Mouse (Mus musculus) neural tube, embryonic 12.5 days (tissue): ENCODE data around the gene Btbd9. TPM values are rescaled to one million over a fixed set of nuclear protein-coding genes. Genes with fewer than 3 reads are reported as not detected.

Experiments
- ATAC-seq: fragments of 200-750 bp; cut with Nextera tagmentation; 2 replicates; pipeline ENCODE4 v1.8.0; 2017; ENCODE audit warnings: low read depth, mild to moderate bottlenecking, moderate TSS enrichment, moderate library complexity; ENCODE audit not compliant: low FRiP score
- H3K27ac ChIP-seq: fragments of 300-500 bp; sonication (generic); 2 replicates; pipeline ENCODE4 v1.5.1; 2016
- H3K27me3 ChIP-seq: fragments of 300-500 bp; sonication (generic); replicated peaks from 2 replicates; pipeline ENCODE4 v1.6.1; 2016; ENCODE audit warnings: mild to moderate bottlenecking
- H3K36me3 ChIP-seq: fragments of 300-500 bp; sonication (generic); 2 replicates; pipeline ENCODE4 v1.6.1; 2016; ENCODE audit warnings: mild to moderate bottlenecking
- H3K4me1 ChIP-seq: fragments of 300-500 bp; sonication (generic); 2 replicates; pipeline ENCODE4 v1.6.1; 2016
- H3K4me2 ChIP-seq: fragments of 300-500 bp; sonication (generic); replicated peaks from 2 replicates; pipeline ENCODE4 v1.6.1; 2016; ENCODE audit warnings: mild to moderate bottlenecking
- H3K4me3 ChIP-seq: fragments of 300-500 bp; sonication (generic); 2 replicates; pipeline ENCODE4 v1.5.1; 2016
- H3K9ac ChIP-seq: fragments of 300-500 bp; sonication (generic); 2 replicates; pipeline ENCODE4 v1.6.1; 2016; ENCODE audit warnings: mild to moderate bottlenecking
- H3K9me3 ChIP-seq: fragments of 300-500 bp; sonication (generic); 2 replicates; pipeline ENCODE4 v1.6.1; 2016; ENCODE audit warnings: mild to moderate bottlenecking
- WGBS: fragments of 180-500 bp; shearing (Covaris S2); methylation state at CpG from one replicate; pipeline ENCODE4 v1.1.7; 2016; 5-methylcytosine and 5-hydroxymethylcytosine counted together
- polyA plus RNA-seq: library from polyadenylated mRNA; unstranded; fragments of >200 nt; fragmentation: Nextera tagmentation; extraction: Ambion mirVana; gene quantifications from 2 replicates; pipeline ENCODE4 v1.2.1, GENCODE M21; 2016

Btbd9 gene
- polyA plus RNA-seq, 1 experiment from 2014 or later: 88.6 TPM

- 79% methylated on average over 7 of the region's 7 CpGs for WGBS
- Histone ChIP-seq H3K9ac (no peak overlapping the region), H3K9me3 (no peaks in the 10 kb centered on the region), H3K36me3 (no peaks in the 10 kb centered on the region), H3K27ac (no peak overlapping the region), H3K4me3 (no peak overlapping the region), H3K4me2 (no peak overlapping the region), H3K27me3 (no peaks in the 10 kb centered on the region), H3K4me1 (no peaks in the 10 kb centered on the region; the same call in 1 of the 2 replicates)
- ATAC-seq: no peak
These were observed 156.8 kb downstream of the Btbd9 start for GRCm38 (mm10) chr17:30419494-30419893.

DNA sequence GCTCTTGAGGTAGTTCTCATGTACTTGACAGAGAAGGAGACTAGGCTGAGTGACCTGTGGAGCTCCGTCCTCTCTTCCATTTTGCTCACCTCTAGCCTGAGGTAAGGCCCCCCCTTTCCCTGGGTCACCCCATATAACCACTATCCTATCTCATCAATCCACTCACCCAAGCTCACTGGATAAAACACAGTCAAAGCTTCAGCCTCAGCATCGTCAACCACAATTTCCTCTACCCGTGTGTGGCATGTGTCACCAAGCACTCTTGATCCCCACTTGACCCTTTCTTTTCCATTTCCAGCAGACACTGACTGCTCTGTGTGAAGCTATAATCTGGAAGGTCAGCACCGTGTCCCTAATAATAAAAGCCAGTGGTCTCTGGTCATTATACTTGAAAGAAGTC, 157.8 kb downstream of the Btbd9 start:
- no peak overlapping the region for H3K4me2 ChIP-seq
- H3K9ac ChIP-seq: no peak overlapping the region
- H3K27ac ChIP-seq: no peak overlapping the region
- ATAC-seq: no peak
- H3K9me3 ChIP-seq: no peaks in the 10 kb centered on the region
- no peaks in the 10 kb centered on the region for H3K36me3 ChIP-seq
- no peaks in the 10 kb centered on the region; the same call in 1 of the 2 replicates for H3K4me1 ChIP-seq
- 63% methylated on average over 4 of the region's 4 CpGs for WGBS
- no peak overlapping the region for H3K4me3 ChIP-seq
- H3K27me3 ChIP-seq: no peaks in the 10 kb centered on the region

DNA sequence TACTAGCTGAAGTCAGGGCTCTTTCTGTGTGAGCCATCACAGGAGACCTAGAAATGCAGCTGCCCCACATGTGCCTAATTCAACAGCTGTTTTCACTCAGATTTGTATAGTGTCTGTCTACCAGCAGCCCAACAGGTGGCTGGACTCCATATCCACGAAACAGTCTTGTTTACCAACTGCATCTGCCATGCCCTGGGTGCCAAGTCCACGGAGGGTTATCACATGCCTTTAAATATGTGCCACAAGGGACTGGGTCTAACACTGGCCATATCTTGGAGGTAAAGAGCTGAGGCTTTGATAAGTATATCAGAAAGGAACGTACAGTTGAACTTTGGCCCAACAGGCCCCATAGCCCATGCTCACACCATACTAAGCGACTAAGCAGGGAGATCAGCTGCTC, 159.2 kb downstream of the Btbd9 start:
- H3K4me2 ChIP-seq: no peak overlapping the region
- H3K27me3 ChIP-seq: no peaks in the 10 kb centered on the region
- no peaks in the 10 kb centered on the region; the same call in 1 of the 2 replicates for H3K4me1 ChIP-seq
- WGBS: 84% methylated on average over 4 of the region's 4 CpGs
- no peak overlapping the region for H3K4me3 ChIP-seq
- no peak overlapping the region for H3K27ac ChIP-seq
- no peak for ATAC-seq
- H3K9ac ChIP-seq: no peak overlapping the region
- H3K36me3 ChIP-seq: no peaks in the 10 kb centered on the region
- no peaks in the 10 kb centered on the region for H3K9me3 ChIP-seq

GRCm38 (mm10) chr17:30415693-30416092, 160.6 kb downstream of the Btbd9 start:
- no peak overlapping the region for H3K27ac ChIP-seq
- no peak overlapping the region for H3K9ac ChIP-seq
- H3K27me3 ChIP-seq: no peaks in the 10 kb centered on the region
- no peak overlapping the region for H3K4me2 ChIP-seq
- no peak for ATAC-seq
- WGBS: 94% methylated on average over 3 of the region's 3 CpGs
- no peaks in the 10 kb centered on the region; the same call in 1 of the 2 replicates for H3K4me1 ChIP-seq
- H3K9me3 ChIP-seq: no peaks in the 10 kb centered on the region
- no peak overlapping the region for H3K4me3 ChIP-seq
- H3K36me3 ChIP-seq: no peaks in the 10 kb centered on the region

- Histone ChIP-seq H3K27me3 (no peaks in the 10 kb centered on the region), H3K4me3 (no peak overlapping the region), H3K9me3 (no peaks in the 10 kb centered on the region), H3K4me2 (no peak overlapping the region), H3K36me3 (no peaks in the 10 kb centered on the region), H3K9ac (no peak overlapping the region), H3K4me1 (no peaks in the 10 kb centered on the region), H3K27ac (no peak overlapping the region)
- 90% methylated on average over 3 of the region's 3 CpGs for WGBS
- no peak for ATAC-seq
These were observed 163.3 kb downstream of the Btbd9 start for GRCm38 (mm10) chr17:30412991-30413390.

DNA sequence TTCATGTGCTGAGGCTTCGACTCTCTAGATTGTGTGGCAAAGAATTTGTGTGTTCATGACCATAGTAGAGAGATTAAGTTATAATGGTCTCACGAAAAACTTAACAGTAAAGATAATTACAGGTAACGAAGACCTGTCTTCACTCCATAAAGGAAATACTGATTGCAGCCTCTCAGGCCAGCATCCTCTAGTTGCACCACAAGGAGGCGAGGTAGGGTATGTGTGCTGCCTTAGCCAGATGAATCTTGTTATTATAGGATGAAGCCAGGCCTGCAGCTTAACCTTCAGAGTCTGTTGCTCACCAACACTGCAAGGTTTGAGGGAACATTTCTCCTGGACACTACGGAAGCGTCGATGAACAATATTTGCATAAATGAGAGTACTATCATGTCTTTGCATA, 170.3 kb downstream of the Btbd9 start:
- H3K36me3 ChIP-seq: no peaks in the 10 kb centered on the region
- no peaks in the 10 kb centered on the region for H3K9me3 ChIP-seq
- no peak overlapping the region for H3K4me3 ChIP-seq
- ATAC-seq: no peak
- no peaks in the 10 kb centered on the region for H3K4me1 ChIP-seq
- no peaks in the 10 kb centered on the region for H3K27me3 ChIP-seq
- 94% methylated on average over 7 of the region's 7 CpGs for WGBS
- H3K9ac ChIP-seq: no peak overlapping the region
- H3K4me2 ChIP-seq: no peak overlapping the region
- H3K27ac ChIP-seq: no peak overlapping the region

DNA sequence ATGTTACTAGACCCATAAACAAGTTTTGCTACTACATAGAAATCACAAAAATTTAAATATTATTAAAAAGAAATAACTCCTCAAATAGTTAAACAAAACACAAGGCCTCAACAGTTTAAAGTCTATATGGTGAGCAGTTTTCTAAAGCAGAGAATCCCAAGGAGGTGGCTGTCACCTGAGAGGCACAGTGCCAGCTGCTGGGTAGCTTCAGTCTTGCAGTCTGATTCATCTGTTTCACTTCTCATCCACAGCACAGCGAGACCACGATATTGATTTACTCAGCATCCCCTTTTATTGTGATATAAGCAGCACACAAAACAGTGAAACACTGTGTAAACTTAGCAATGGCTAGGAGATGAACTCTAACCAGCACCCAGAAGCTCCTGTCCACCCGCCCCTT, 173.4 kb downstream of the Btbd9 start:
- ATAC-seq: no peak
- 94% methylated on average over 3 of the region's 3 CpGs for WGBS
- H3K27me3 ChIP-seq: no peaks in the 10 kb centered on the region
- no peak overlapping the region for H3K4me3 ChIP-seq
- H3K9me3 ChIP-seq: no peaks in the 10 kb centered on the region
- H3K27ac ChIP-seq: no peak overlapping the region
- no peak overlapping the region for H3K9ac ChIP-seq
- H3K4me2 ChIP-seq: no peak overlapping the region
- H3K36me3 ChIP-seq: no peaks in the 10 kb centered on the region
- no peaks in the 10 kb centered on the region for H3K4me1 ChIP-seq

DNA sequence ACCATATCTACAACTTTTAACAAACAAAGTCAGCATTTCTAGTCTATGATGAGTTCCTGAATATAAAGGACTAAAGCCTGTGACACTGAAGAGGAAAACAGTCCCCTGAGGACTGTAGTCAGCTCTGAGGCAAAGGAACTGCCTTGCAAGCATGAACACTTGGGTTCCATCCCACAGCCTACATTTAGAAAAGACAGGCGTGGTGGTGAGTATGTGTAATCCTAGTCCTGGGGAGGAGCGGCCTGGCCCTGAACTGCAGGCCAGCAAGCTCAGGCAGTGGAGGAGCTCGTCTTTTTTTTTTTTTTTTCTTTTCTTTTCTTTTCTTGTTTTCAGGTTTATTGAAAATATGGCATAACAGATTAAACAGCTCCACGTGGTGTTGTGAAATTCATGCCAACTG, 181.0 kb downstream of the Btbd9 start:
- H3K36me3 ChIP-seq: no peaks in the 10 kb centered on the region
- H3K9me3 ChIP-seq: no peaks in the 10 kb centered on the region
- H3K4me3 ChIP-seq: no peak overlapping the region
- H3K9ac ChIP-seq: no peak overlapping the region
- 93% methylated on average over 4 of the region's 4 CpGs for WGBS
- H3K27ac ChIP-seq: no peak overlapping the region
- H3K4me2 ChIP-seq: no peak overlapping the region
- H3K4me1 ChIP-seq: no peaks in the 10 kb centered on the region
- H3K27me3 ChIP-seq: no peaks in the 10 kb centered on the region
- ATAC-seq: no peak

DNA sequence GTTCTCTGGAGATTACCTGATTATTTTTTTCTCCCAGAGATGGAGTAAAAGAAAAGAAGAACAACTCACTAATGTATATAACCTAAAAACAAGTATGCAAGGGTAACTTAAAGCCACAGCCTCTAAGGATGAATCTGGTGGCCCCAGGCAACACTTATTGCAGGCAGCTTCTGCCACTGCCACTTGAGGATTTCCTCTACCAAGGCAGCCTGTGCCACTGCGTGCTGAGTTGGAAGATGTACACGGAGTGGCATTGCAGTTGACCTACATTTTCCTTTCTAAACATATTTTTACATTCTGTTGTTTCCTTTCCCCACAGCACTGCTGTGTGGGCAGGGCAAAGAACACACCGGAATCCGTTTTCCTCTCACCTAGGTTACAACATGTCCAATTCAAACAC, 184.3 kb downstream of the Btbd9 start:
- Histone ChIP-seq H3K27ac (no peak overlapping the region), H3K36me3 (no peaks in the 10 kb centered on the region), H3K4me2 (no peak overlapping the region), H3K27me3 (no peaks in the 10 kb centered on the region), H3K9me3 (no peaks in the 10 kb centered on the region), H3K4me1 (no peaks in the 10 kb centered on the region), H3K4me3 (no peak overlapping the region), H3K9ac (no peak overlapping the region)
- 94% methylated on average over 4 of the region's 4 CpGs for WGBS
- ATAC-seq: no peak

DNA sequence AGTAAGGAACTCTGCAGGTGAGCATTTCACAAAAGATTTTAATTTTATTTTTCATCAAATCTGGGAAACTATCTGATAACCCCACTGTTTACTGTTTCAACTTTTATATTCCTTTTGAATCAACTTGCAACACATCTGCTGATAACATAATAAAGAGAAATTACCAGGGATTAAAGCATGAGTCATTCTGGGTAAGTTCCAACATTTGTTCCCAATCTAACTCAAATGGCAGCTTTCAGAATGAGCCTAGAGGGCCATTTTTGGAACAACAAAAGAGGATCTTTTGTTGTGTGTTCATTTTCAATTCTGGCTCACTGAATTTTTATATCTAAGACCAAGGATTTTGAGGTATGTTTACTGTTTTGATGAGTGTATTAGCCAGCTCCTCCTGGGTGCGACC, 185.1 kb downstream of the Btbd9 start:
- Histone ChIP-seq H3K4me2 (no peak overlapping the region), H3K4me1 (no peaks in the 10 kb centered on the region), H3K27ac (no peak overlapping the region), H3K27me3 (no peaks in the 10 kb centered on the region), H3K36me3 (no peaks in the 10 kb centered on the region), H3K9ac (no peak overlapping the region), H3K4me3 (no peak overlapping the region), H3K9me3 (no peaks in the 10 kb centered on the region)
- 96% methylated on average over 1 of the region's 1 CpGs for WGBS
- no peak for ATAC-seq

DNA sequence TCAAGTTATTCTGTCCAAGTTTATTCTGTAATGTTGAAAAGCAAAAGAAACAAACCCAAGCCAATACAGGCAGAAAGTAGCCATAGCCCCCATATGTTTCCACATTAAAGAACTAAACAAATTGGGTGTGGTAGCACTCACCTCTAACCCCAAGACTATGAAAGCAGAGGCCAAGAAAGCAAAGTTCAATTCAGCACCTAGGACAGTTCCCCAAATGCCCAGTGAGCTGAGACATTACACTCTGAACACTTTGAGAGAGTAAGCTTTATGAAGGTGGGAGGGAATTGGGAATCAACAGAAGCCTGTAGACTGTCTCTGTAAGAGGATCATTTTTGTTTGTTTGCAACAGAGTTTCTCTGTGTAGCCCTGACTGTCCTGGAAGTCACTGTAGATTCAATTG, 186.6 kb downstream of the Btbd9 start:
- no peak overlapping the region for H3K27ac ChIP-seq
- no peak overlapping the region for H3K9ac ChIP-seq
- no peaks in the 10 kb centered on the region for H3K4me1 ChIP-seq
- no peaks in the 10 kb centered on the region for H3K9me3 ChIP-seq
- no peak overlapping the region for H3K4me3 ChIP-seq
- no peaks in the 10 kb centered on the region for H3K36me3 ChIP-seq
- no peak for ATAC-seq
- H3K27me3 ChIP-seq: no peaks in the 10 kb centered on the region
- H3K4me2 ChIP-seq: no peak overlapping the region

DNA sequence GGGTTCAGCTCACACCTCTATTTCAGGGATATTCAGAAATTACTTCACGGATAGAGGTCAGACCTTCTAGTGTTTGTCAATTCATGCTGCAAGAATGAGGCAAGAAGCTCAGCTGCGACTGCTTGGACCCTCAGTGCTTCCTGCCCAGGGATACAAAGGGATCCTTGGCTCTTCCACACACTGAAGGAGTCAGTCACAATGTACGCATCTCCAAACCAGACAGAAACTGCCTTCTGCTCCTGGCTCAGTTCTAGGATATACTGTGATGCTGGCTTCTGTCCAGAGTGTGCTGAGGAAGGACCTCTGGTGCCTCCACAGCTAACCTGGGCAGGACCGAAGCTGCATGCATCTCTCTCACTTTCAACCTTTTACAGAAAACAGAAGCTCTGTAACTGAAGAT, 187.5 kb downstream of the Btbd9 start:
- H3K4me2 ChIP-seq: no peak overlapping the region
- H3K9ac ChIP-seq: no peak overlapping the region
- no peaks in the 10 kb centered on the region for H3K9me3 ChIP-seq
- no peaks in the 10 kb centered on the region for H3K36me3 ChIP-seq
- H3K4me3 ChIP-seq: no peak overlapping the region
- no peak overlapping the region for H3K27ac ChIP-seq
- no peaks in the 10 kb centered on the region for H3K27me3 ChIP-seq
- ATAC-seq: no peak
- H3K4me1 ChIP-seq: no peaks in the 10 kb centered on the region
- 88% methylated on average over 4 of the region's 4 CpGs for WGBS

GRCm38 (mm10) chr17:30388391-30388790, 187.9 kb downstream of the Btbd9 start:
- H3K27me3 ChIP-seq: no peaks in the 10 kb centered on the region
- no peak for ATAC-seq
- 78% methylated on average over 3 of the region's 3 CpGs for WGBS
- H3K27ac ChIP-seq: no peak overlapping the region
- H3K9ac ChIP-seq: no peak overlapping the region
- no peaks in the 10 kb centered on the region for H3K4me1 ChIP-seq
- no peaks in the 10 kb centered on the region for H3K9me3 ChIP-seq
- H3K4me2 ChIP-seq: no peak overlapping the region
- no peak overlapping the region for H3K4me3 ChIP-seq
- no peaks in the 10 kb centered on the region for H3K36me3 ChIP-seq

- Histone ChIP-seq H3K4me2 (no peak overlapping the region), H3K4me1 (no peaks in the 10 kb centered on the region), H3K27me3 (no peaks in the 10 kb centered on the region), H3K36me3 (no peaks in the 10 kb centered on the region), H3K27ac (no peak overlapping the region), H3K9me3 (no peaks in the 10 kb centered on the region), H3K9ac (no peak overlapping the region), H3K4me3 (no peak overlapping the region)
- ATAC-seq: no peak
- WGBS: 92% methylated on average over 9 of the region's 9 CpGs
These were observed 190.0 kb downstream of the Btbd9 start for GRCm38 (mm10) chr17:30386241-30386640.
